Mouse (Mus musculus): ENCODE data around the gene Mpo. TPM values are rescaled to one million over a fixed set of nuclear protein-coding genes. Genes with fewer than 3 reads are reported as not detected.

Gene Mpo
- total RNA-seq, 2 experiments from 2014 or later: not detected

DNA sequence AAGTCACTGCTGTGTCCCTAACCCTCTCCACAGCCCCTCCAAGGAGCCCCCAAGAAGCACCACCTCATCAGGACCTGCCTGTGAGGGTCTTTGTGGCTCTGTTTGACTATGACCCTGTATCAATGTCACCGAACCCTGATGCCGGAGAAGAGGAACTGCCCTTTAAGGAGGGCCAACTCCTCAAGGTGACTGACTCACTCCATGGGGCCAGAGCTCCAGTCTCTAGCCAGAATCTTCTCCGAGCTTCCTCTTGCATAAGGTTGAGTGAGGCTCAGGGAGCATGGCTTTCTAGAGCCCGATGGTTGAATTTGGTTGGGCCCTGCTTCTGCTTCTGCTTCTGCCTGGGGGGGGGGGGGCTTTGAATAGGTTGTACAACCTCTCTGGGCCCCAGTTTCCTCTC lies 14.0 kb upstream of the Mpo start:
- no peak for DNase-seq (ENCODE audit: low spot score in 2 of 2)
- intact Hi-C loops (cut with DNase I): no loop called here

DNA sequence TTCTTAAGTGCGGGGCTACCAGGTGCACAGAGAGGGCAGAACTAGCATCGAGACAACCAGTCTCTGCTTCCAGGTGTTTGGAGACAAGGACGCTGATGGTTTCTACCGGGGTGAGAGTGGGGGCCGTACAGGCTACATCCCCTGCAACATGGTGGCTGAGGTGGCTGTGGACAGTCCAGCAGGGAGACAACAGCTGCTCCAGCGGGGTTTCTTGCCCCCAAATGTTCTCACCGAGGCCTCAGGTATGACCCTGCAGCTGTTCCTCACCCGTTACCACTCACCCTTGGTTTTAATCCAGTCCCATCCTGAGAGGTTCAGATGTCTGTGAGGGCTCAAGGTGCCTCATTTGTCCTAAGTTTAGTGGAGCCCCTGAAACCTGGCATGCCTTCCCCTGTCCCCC lies 13.3 kb upstream of the Mpo start:
- intact Hi-C loops (cut with DNase I): no loop called here

DNA sequence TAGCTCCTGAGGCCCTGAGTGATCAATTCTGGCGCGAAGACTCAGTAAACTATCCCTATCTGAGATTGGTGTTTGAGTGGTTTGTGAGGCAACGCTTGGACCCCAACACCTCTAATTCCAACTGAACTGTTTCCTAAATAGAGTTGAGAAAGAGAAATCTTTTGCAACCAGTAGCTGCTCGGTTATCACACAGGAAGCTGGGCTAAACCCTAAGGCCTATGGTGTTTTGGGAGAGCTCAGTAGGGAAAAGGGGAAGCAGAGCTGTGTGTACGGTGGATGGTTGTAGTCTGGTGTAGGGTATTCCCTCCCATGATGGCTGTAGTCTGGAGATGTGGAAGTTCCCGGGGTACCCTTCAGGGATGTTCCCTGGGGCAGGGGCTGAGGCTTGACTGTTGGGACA lies 3.3 kb upstream of the Mpo start:
- intact Hi-C loops (cut with DNase I): no loop called here
- no peak for DNase-seq (ENCODE audit: low spot score in 2 of 2)

More for the DNA sequence above, 13.3 kb upstream of the Mpo start:
- DNase-seq (ENCODE audit: low spot score in 2 of 2): no peak

DNA sequence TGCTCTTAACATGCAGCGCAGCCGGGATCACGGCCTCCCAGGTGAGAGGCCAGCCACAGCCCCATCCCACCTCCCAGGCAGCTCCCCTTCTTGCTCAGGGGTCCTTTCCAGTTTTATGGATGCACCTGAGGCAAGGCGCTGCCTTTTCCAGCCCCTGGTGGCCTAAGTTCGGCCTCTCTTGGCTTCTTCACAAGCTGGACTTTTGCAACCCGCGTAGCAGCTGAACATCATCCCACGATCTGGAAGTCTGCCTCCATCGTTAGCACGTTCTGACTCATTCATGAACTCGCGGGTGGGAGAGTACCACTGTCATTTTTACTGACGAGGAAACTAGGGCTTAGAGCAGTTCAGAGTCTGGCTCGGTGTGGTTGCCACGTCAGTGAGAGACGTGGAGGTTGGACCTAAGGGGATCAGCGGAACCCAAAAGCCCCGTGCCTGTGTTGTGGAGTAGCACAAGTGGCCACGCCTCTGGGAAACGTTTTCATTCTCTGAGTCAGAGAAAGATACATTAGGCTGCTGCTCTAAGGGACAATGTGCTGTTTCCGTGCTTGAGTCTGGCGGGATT lies 8.4 kb downstream of the Mpo start:
- DNase-seq (ENCODE audit: low spot score in 2 of 2): peak; percentile 34 to 44
- intact Hi-C loops (cut with DNase I): loop anchor here (10.0 kb wide), 1 partner anchor 153 kb away; no protein-coding TSS in a partner anchor

DNA sequence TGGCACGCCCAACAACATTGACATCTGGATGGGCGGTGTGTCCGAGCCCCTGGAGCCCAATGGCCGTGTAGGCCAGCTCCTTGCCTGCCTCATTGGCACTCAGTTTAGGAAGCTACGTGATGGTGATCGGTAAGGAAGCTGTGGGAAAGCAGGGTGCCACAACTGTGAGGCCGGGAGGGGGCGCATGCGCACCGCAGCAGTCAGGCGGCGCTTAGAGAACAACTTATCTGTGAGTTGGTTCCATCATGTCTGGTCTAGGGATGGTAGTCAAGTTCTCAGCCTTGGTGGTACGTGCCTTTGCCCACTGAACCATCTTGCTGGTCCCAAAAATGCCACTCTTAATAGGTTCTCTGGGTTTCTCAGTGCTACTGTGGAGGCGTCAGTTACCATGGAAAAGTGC lies 9.2 kb downstream of the Mpo start:
- intact Hi-C loops (cut with DNase I): loop anchor here (10.0 kb wide), 1 partner anchor 152 kb away; no protein-coding TSS in a partner anchor
- DNase-seq (ENCODE audit: low spot score in 2 of 2): peak in 1 of 2 experiments; percentile 46

DNA sequence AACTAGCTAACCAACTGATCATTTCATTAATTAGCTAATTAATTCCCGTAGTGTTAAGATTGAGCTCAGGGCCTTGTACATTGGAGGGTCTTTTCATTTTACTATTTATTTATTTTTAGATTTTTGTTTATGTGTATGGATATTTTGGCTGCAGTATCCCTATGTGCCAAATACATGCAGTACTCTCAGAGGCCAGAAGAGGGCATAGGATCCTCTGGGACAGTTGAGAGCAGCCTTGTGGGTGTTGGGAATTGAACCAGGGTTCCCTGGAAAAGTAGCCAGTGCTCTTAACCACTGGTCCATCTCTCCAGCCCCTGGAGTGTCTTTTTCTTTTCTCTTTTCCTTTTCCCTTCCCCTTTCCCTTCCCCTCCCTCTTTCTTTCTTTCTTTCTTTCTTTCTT lies 12.1 kb downstream of the Mpo start:
- DNase-seq (ENCODE audit: low spot score in 2 of 2): no peak
- intact Hi-C loops (cut with DNase I): loop anchor here (10.0 kb wide), 1 partner anchor 149 kb away; no protein-coding TSS in a partner anchor

DNA sequence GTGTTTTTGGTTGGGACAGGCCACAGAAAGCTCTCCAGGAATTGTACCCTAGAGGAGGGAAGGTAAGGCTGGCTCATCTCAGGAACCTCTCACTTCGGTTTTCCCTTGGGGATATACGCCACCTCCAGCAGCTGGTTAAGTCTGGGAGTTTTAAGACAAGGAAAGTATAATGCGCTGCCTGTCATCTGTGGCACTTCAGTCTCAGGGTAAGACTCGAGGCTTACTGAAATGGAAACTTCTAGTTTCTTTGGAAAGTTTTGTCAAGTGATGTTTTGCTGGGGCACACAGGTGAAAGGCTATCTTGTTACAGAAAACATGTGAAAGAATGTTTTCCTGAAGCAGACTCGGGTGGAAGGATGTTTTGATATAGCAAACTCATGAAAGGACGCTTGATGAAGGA lies 14.1 kb downstream of the Mpo start:
- intact Hi-C loops (cut with DNase I): loop anchor here (10.0 kb wide), 1 partner anchor 147 kb away; no protein-coding TSS in a partner anchor
- DNase-seq (ENCODE audit: low spot score in 2 of 2): no peak

DNA sequence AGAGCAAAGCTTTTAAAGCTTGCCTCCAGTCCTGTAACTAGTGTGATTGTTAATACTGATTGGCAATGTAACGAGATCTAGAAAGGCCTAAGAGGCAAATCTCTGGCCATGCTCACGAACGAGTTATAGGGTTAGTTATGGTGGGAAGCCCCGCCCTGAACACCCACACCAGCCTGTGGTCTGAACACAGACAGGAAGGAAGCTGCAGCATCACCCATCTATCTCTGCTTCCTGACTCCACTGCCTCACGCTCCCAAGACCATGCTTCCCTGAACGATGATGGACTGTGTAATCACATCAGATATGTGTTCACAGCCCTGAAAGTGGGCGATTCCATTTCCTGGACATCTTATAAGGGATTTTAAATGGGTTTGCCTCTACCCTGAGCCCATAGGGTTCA lies 14.9 kb downstream of the Mpo start:
- DNase-seq (ENCODE audit: low spot score in 2 of 2): no peak
- intact Hi-C loops (cut with DNase I): loop anchor here (10.0 kb wide), 1 partner anchor 147 kb away; no protein-coding TSS in a partner anchor

DNA sequence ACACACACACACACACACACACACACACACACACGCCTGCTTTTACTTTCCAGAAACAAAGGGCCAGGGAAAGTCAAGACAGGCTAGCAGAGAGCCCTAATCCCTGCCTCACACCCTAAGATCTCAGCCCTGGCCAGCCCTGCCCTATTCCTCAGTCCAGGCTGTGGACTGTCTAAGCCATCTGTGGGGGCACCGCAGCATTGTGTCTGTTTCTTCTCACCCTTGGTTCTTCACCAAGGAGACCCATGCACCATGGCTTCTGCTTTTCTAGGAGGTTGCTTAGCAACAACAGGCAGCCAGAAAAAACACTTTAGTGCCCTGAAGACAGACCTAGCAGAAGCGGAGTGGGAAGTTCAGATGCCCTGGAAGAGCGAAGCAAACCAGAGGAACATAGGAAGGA lies 18.0 kb downstream of the Mpo start:
- DNase-seq (ENCODE audit: low spot score in 2 of 2): peak in 1 of 2 experiments; percentile 20
- intact Hi-C loops (cut with DNase I): no loop called here

DNA sequence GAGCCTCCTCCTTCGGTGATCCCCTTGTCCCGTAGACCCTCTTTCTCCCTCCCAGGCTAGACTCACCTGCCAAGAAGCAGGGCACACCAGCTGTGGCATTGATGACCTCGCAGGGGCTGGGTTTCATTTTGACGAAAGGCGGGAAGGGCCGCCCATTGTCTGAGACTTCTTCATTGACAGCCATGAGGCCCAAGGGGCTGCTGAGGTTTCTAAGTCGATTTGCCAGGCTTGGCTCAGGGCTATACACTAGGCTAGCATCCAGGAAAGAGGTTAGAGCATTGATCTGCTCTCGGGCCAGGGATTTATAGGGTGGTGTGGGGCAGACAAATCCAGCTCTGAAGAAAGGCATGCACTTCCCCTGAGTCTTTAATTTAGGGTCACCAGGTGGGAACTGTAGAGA lies 21.4 kb downstream of the Mpo start:
- intact Hi-C loops (cut with DNase I): no loop called here
- no peak for DNase-seq (ENCODE audit: low spot score in 2 of 2)

DNA sequence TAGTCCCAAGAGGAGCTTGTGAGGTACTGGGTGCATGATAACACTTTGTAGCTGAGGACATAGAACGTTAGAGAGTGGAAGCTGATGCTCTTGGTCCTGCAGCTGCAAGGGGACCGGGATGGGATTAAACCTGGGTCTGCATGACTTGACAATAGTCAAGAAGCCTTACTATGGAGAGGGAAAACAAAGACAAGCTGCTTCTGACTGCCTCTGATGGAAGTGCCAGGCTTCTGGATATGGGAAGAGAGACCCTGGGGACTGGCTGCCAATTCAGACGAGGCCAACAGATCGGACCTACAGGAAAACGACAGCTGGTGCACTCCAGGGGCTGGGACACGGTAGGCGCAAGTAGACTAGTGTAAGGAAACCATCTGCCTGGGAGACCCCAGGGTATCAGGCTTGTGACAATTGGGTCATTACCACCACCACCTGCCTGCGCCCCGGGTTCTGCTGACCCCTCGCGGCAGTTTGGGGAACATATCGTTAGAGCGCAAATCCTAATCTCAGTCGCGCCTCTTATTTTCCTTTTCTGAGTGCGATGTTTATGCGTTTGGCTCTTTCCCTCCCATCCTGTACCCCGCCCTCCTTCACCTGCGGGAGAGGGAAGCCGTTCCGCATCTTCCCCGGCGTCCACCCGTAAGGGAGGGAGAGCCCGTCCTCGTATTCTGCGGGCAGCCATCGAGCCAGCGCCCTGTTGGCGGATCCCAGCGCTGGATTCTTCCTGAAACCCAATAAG lies 23.5 kb downstream of the Mpo start:
- intact Hi-C loops (cut with DNase I): no loop called here
- DNase-seq (ENCODE audit: low spot score in 2 of 2): peak; percentile 44 to 52

DNA sequence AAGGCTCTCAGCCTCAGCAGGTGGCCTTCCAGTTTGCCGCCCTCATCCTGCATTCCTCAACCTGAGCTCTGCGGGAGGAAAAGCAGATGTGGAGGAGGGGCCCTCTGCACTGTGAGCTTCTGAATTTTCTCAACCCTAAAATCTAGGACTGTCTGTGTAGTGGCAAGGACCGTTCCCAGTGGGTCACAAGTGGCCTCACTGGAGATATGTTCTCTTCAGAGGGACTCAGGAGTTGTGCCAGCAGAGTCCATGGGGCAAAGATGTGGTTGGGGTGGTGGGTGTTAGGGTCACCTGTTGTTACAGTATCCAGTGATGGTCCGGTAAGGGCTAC lies 24.0 kb downstream of the Mpo start:
- intact Hi-C loops (cut with DNase I): no loop called here
- DNase-seq (ENCODE audit: low spot score in 2 of 2): no peak

DNA sequence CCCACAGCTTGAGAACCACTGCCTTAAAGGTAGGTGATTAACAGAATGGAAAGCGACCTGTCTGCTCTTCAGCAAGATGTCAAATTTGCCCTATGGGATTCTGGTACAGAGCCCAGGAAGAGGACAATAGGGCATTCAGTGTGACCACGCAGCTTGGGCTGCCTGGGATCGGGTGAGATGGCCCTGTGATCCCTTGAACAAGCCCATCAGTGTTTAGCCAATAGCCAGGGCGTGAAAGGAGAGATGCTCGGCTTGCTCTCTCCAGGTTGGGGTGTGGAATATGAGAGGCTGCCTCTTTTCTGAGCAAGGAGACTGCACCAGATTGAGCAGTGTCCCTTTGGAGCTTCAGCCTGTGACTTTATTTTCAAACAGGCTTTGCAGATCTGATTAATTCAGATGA lies 28.1 kb downstream of the Mpo start:
- no peak for DNase-seq (ENCODE audit: low spot score in 2 of 2)
- intact Hi-C loops (cut with DNase I): no loop called here

DNA sequence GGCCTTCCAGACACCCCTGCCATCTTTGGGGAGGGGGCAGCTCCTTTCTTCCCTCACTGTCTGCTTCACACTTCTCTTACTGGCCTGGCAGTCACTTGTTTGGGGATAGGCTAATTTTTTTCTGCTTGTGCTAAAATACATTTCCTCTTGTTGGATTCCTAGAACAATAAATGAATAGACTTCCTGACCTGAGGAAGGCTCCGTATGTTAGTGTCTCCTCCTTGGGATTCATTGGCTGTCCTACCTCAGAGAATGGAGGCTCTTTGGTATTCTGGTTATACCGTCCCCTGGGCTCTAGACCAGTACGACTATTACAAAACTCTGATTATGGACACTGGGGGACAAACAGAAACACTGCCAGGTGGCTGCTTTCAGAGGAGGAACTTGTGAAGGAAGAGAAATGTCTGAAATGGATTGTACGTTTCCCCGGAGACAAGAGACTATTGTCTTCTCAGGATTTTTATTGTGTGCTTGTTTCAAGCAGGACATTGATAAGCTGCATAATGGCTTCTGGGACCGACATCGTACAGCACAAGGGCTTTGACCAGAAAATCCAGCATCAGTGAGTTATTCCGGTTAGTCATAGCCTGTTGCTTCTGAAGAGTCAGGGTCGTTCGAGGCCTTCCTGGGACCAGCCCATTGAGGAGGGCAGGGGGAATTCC lies 35.0 kb downstream of the Mpo start, which contains the start of gene Lpo:
Lpo (minus strand) TSS at position 51 of the 662 bp plus-strand sequence.
- intact Hi-C loops (cut with DNase I): no loop called here
- peak in 1 of 2 experiments; percentile 12 for DNase-seq (ENCODE audit: low spot score in 2 of 2)

DNA sequence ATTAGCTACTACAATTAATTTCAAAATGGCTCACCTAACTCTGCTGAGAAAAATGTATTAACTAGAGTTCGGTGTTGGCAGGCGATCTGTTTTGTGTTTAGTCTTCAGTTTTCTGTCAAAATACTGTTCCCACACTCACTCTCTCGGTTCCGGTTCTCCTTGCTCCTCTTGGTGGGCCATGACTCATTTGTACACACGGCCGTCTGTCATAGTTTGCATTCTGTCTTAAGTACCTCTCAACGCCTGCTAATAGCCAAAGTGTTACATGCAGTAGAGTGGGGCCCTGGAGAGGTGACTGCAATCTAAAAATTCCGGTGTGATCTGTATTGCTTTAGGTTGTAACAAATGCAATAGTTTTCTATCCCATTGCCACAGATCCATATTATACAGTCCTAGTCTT lies 47.3 kb downstream of the Mpo start:
- no peak for DNase-seq (ENCODE audit: low spot score in 2 of 2)
- intact Hi-C loops (cut with DNase I): no loop called here

DNA sequence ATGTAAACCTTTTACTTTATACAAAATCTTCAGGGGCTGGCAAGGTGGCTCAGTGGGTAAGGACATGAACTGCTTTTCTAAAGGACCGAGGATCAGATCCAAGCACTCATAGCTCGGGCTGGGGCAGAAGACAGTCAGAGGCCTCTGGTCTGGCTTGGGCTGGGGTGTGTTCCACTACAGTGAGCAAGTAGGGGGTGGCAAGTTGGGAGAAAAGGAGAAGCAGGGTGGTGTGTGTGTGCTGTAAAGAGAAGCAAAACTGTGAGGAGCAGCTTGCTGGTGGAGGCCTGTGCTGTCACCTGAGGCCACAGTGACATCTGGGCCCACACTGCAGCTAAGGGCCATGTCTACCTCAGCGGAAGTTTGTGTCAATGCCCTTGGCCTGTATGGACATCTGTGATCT lies 48.1 kb downstream of the Mpo start:
- intact Hi-C loops (cut with DNase I): no loop called here
- DNase-seq (ENCODE audit: low spot score in 2 of 2): no peak

DNA sequence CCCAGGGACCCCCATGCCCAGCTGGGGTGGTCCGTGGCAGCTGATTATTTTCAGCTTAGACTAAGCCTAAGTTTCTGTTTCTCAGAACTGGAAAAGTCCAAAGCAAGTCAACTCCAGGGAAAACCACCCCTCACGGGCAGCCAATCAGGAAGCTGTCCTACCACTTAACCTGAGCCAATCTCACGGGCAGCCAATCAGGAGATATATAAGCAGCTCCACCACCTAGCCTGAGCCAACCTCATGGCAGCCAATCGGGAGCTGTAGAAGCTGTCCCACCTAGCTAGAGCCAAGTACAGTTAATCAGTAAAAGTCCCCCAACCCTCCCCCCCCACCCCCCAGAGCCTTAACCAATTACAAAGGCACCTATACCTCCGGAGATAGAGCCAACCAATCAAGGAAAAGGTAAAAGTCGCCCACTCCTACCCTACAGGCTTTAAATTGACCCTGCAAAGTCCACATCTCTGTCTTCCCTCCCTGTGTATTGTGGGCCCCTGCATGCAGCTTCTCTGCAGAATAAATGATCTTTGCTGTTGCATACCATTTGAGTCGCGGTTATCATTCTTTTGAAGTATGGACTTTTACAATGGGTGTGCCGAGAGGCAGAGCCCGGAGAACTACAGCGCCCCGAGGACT lies 53.7 kb downstream of the Mpo start:
- intact Hi-C loops (cut with DNase I): no loop called here
- no peak for DNase-seq (ENCODE audit: low spot score in 2 of 2)

DNA sequence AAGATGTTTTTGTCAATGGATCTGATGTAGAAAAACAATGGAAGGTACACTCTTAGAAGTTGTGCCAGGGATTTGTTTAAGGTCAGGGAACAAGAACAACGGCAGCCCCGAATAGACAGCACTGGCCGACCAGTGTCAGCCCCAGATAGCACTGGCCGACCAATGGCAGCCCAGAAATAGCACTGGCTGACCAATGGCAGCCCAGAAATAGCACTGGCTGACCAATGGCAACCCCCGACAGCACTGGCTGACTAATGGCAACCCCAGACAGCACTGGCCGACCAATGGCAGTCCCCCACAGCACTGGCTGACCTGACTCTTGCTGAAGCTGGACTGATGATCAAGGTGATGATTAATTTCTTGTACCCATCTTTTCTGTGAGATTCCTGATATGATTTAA lies 54.5 kb downstream of the Mpo start:
- no peak for DNase-seq (ENCODE audit: low spot score in 2 of 2)
- intact Hi-C loops (cut with DNase I): no loop called here

DNA sequence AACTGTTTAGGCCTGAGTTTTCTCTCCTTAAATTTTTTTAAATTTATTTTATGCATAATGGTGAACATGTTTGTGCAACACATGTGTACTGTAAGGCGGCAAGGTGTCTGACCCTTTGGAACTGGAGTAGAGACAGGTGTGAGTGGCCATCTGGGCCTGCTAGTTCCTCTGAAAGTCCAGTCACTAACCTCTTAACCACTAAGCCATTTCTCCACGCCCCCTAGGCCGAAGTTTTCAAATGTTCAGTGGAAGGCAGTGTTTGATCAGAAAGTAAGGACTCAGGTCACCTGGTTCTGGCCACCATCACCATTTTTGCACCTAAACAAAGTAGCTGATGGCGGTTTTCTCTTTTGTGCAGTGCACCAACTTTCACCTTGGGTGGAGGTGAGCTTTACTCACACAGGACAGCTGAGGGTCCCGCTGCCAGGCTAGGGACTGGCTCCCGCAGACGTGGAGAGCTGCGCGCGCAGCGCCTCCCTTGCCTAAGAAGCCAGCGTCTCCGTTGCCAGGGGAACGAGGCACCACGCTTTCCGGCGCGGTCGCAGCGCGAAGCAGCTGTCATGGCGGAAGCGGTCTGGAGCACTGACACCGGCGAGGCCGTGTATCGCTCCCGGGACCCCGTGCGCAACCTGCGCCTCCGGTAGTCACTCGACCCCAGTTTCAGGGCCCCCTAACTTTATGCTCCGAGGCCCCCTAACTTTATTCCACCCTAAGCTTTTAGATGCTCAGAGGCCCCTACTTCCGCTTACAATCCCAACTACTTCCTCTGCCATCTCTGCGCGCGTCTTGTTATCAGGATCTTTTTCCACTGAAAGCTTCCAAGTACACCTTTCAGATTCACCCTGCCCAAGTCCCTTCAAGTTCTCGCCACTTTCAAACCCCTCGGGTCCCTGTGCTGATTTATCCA lies 59.6 kb downstream of the Mpo start, which contains the start of gene Mks1:
Mks1 (plus strand) TSS at position 526 of the 907 bp plus-strand sequence.
- intact Hi-C loops (cut with DNase I): no loop called here
- DNase-seq (ENCODE audit: low spot score in 2 of 2): peak; percentile 91 to 94

Measured in left cerebral cortex, postnatal 14 days (tissue).